27 mouse cellular contexts compared by ENCODE assay signal in the genomic region with DNA sequence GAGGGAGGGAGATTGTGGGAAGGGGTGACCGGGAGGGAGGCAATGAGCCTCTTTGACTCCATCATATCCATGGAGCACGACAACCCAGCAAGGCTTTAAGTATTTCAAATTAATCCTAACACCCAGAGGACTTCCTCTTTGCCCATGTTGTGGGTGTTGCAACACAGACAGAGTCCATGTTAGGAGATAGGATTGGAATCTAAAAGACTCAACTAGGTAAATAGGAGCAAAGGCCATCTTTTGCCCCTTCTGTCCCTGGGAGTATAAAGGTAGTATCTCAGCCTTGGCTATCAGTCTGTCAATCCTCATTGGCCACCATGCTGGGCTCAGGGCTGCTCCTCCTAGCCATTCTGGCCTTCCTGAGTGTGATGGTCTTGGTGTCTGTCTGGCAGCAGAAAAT. TPM values are rescaled to one million over a fixed set of nuclear protein-coding genes. Genes with fewer than 3 reads are reported as not detected.
A peak's percentile ranks its signal among the peaks of the same experiment; 100 is the strongest.
DNase-seq lines count a peak whose midpoint lies in the region; ATAC-seq and TF ChIP-seq lines count a peak whose summit lies in the region.
"Had no signal": no experiment of that assay in that cellular context is flagged by ENCODE, and none has a peak within 500 bp of the region (broad histone marks: within the 10 kb centered on the region; RNA-seq: fewer than 3 reads in every experiment).

A gene (plus strand): TSS at position 293 of the 400 bp plus-strand sequence.

- peak within 1 kb of the TSS; percentile 83 for H3K27ac ChIP-seq in liver, adult 2 months (replicated peaks; ENCODE audit: insufficient read depth, low read depth, low read length)
- no peak within 1 kb of the TSS for H3K27ac ChIP-seq in liver, embryonic 16.5 days (ENCODE audit: low read length)
- H3K27ac ChIP-seq in liver, embryonic 11.5 days (ENCODE audit: low read depth, low read length), result no peak within 1 kb of the TSS
- H3K27ac ChIP-seq: embryonic facial prominence, embryonic 10.5 days; embryonic facial prominence, embryonic 12.5 days; forebrain, embryonic 13.5 days; forebrain, embryonic 15.5 days had no signal

- H3K9ac ChIP-seq in liver, adult 2 months (ENCODE audit: low read depth, low read length), result peak within 1 kb of the TSS; percentile 59
- H3K9ac ChIP-seq in liver, embryonic 16.5 days (ENCODE audit: low read depth, low read length), result no peak within 1 kb of the TSS
- H3K9ac ChIP-seq in liver, embryonic 11.5 days (ENCODE audit: low read depth, low read length), result no peak within 1 kb of the TSS
- H3K9ac ChIP-seq: embryonic facial prominence, embryonic 12.5 days; forebrain, embryonic 13.5 days; forebrain, embryonic 15.5 days; forebrain, postnatal 0 days had no signal

- no peak within 1 kb of the TSS for H3K4me2 ChIP-seq in liver, embryonic 16.5 days (ENCODE audit: low read depth, low read length)
- H3K4me2 ChIP-seq in liver, embryonic 11.5 days, result no peak within 1 kb of the TSS
- H3K4me2 ChIP-seq: embryonic facial prominence, embryonic 12.5 days; forebrain, embryonic 13.5 days; forebrain, embryonic 15.5 days had no signal

- TF ChIP-seq CTCF in liver, adult 2 months (IDR thresholded peaks at IDR 0.05; ENCODE audit: low read depth, low read length), result no peak

- peak; percentile 76 for ATAC-seq in liver, embryonic 16.5 days (ENCODE audit: low read depth)
- ATAC-seq in liver, embryonic 11.5 days (replicated peaks; ENCODE audit: low FRiP score), result no peak
- ATAC-seq: activated CD4-positive, CD25-positive, alpha-beta regulatory T cell, adult 4 months; CD4-positive, CD25-positive, alpha-beta regulatory T cell, adult 4 months; forebrain, embryonic 13.5 days; forebrain, embryonic 15.5 days; forebrain, postnatal 0 days; Patski had no signal

- H3K27me3 ChIP-seq in liver, adult 2 months (ENCODE audit: control insufficient read depth, insufficient read depth, low read length), result no peaks in the 10 kb centered on the region
- H3K27me3 ChIP-seq in liver, embryonic 16.5 days (ENCODE audit: control insufficient read depth, insufficient read depth, low read depth, low read length), result no peaks in the 10 kb centered on the region
- no peaks in the 10 kb centered on the region for H3K27me3 ChIP-seq in liver, embryonic 11.5 days (replicated peaks; ENCODE audit: control insufficient read depth, insufficient read depth, low read length)
- H3K27me3 ChIP-seq: embryonic facial prominence, embryonic 12.5 days; forebrain, embryonic 13.5 days; forebrain, embryonic 15.5 days; Patski had no signal

- H3K36me3 ChIP-seq in liver, adult 2 months (ENCODE audit: control insufficient read depth, insufficient read depth, low read length), result peaks cover 29% of the 10 kb centered on the region
- H3K36me3 ChIP-seq in liver, embryonic 16.5 days (ENCODE audit: control insufficient read depth, insufficient read depth), result no peaks in the 10 kb centered on the region
- no peaks in the 10 kb centered on the region for H3K36me3 ChIP-seq in liver, embryonic 11.5 days (ENCODE audit: control insufficient read depth, insufficient read depth, low read length)
- H3K36me3 ChIP-seq: embryonic facial prominence, embryonic 10.5 days; embryonic facial prominence, embryonic 12.5 days; forebrain, embryonic 15.5 days; G1E had no signal

- H3K79me2 ChIP-seq in liver, adult 2 months (ENCODE audit: control insufficient read depth, insufficient read depth, low read length), result no peaks in the 10 kb centered on the region

- 49% methylated on average over 2 of the region's 2 CpGs for WGBS in liver, adult 2 months
- 66% methylated on average over 2 of the region's 2 CpGs for WGBS in liver, embryonic 16.5 days (ENCODE audit: insufficient replicate concordance)
- 72% methylated on average over 2 of the region's 2 CpGs for WGBS in liver, embryonic 11.5 days

- DNase-seq in adrenal gland, postnatal 14 days, result no peak
- DNase-seq in adrenal gland, adult 8-10 months, result no peak
- peak; percentile 98 for DNase-seq in liver, adult 2 months (ENCODE audit: extremely low read depth, low read depth, low spot score)
- DNase-seq in liver, result no peak
- DNase-seq in liver, embryonic 11.5 days (ENCODE audit: low spot score), result no peak
- DNase-seq in yolk sac, embryonic 10.5 days (ENCODE audit: low spot score), result peak; percentile 33
- DNase-seq in B cell, adult 2 months, result no peak
- DNase-seq: adrenal gland, postnatal 36 days; cerebellum, adult 11-12 months; cerebellum, adult 2 months; cerebellum, adult 9-10 months; cerebellum, postnatal 10 days; cerebellum, postnatal 25 days; forebrain, postnatal 0 days had no signal

- H3K9me3 ChIP-seq in liver, embryonic 16.5 days (replicated peaks; ENCODE audit: control insufficient read depth, low read length), result no peaks in the 10 kb centered on the region; the same call in 1 of the 2 replicates
- no peaks in the 10 kb centered on the region for H3K9me3 ChIP-seq in liver, embryonic 11.5 days (ENCODE audit: control insufficient read depth, low read length)
- H3K9me3 ChIP-seq: embryonic facial prominence, embryonic 10.5 days; embryonic facial prominence, embryonic 12.5 days; forebrain, embryonic 15.5 days; G1E had no signal

- H3K4me3 ChIP-seq in liver, adult 2 months (ENCODE audit: insufficient read depth, low read depth, low read length), result peak within 1 kb of the TSS; percentile 55
- no peak within 1 kb of the TSS for H3K4me3 ChIP-seq in liver, embryonic 16.5 days (ENCODE audit: low read depth, low read length)
- H3K4me3 ChIP-seq in liver, embryonic 11.5 days (ENCODE audit: low read depth, low read length), result no peak within 1 kb of the TSS
- H3K4me3 ChIP-seq: embryonic facial prominence, embryonic 10.5 days; embryonic facial prominence, embryonic 12.5 days; forebrain, embryonic 13.5 days; forebrain, embryonic 15.5 days had no signal

- peak; percentile 56; the same call in 1 of the 2 replicates for TF ChIP-seq POLR2A in liver, adult 2 months (IDR thresholded peaks at IDR 0.05; ENCODE audit: extremely low read depth, insufficient read depth, low read length)

- peaks cover 10% of the 10 kb centered on the region; the same call in 1 of the 2 replicates for H3K4me1 ChIP-seq in liver, adult 2 months (ENCODE audit: control insufficient read depth, insufficient read depth, low read length)
- no peaks in the 10 kb centered on the region for H3K4me1 ChIP-seq in liver, embryonic 16.5 days (ENCODE audit: control insufficient read depth, low read depth, low read length)
- H3K4me1 ChIP-seq in liver, embryonic 11.5 days (replicated peaks; ENCODE audit: control insufficient read depth, insufficient read depth, low read length), result no peaks in the 10 kb centered on the region
- H3K4me1 ChIP-seq: embryonic facial prominence, embryonic 10.5 days; embryonic facial prominence, embryonic 12.5 days; forebrain, embryonic 13.5 days; forebrain, embryonic 15.5 days had no signal

RNA-seq across cellular contexts. Expression of the gene that starts here (rescaled TPM):
- total RNA-seq in adrenal gland, postnatal 14 days (2021), result 5.2 and 72.8 TPM in 2 replicates
- total RNA-seq in adrenal gland, adult 8-10 months (2022), result 1 to 10 TPM in 2 of 4 experiments, under 1 TPM in 2; 0.12 to 2.1 (median 1.1) TPM
- 815 and 1,006 TPM in 2 replicates for total RNA-seq in liver, adult 2 months (2014; rRNA removed)
- 590 and 699 TPM in 2 replicates for polyA plus RNA-seq in liver, adult 2 months (2012; rRNA removed)
- 14.0 and 18.5 TPM in 2 replicates for polyA plus RNA-seq in liver, embryonic 16.5 days (2015; fragmentation: Nextera tagmentation; extraction: Ambion mirVana)
- 0.31 TPM in 1 of 2 replicates, not detected in the other for polyA plus RNA-seq in liver, embryonic 11.5 days (2014; fragmentation: Nextera tagmentation; extraction: Ambion mirVana)
- total RNA-seq: CH12.LX; forebrain, postnatal 0 days; G1E had no signal
- polyA plus RNA-seq: activated CD4-positive, CD25-positive, alpha-beta regulatory T cell, adult 4 months; CD4-positive, CD25-positive, alpha-beta regulatory T cell, adult 4 months; cerebellum, adult 2 months; cortical plate, adult 2 months; embryonic facial prominence, embryonic 10.5 days; embryonic facial prominence, embryonic 12.5 days; embryonic facial prominence, embryonic 14.5 days; forebrain, embryonic 11.5 days; forebrain, embryonic 13.5 days; forebrain, embryonic 15.5 days; forebrain, postnatal 0 days; G1E; Patski had no signal

Comparison
In these comparisons a context has a peak if more than half of its experiments do, and no peak if none do; other contexts are left out.
1. RNA of the gene that starts here (polyA plus RNA-seq): 590 to 699 TPM in liver, adult 2 months; 14.0 to 18.5 TPM in liver, embryonic 16.5 days and 0.31 TPM in liver, embryonic 11.5 days; every median in the first group is over 10 times any median in the second.
2. DNase-seq: peak in liver, adult 2 months (single experiment) and yolk sac, embryonic 10.5 days (single experiment); none in adrenal gland, postnatal 14 days (single experiment), adrenal gland, adult 8-10 months (single experiment), liver (single experiment), liver, embryonic 11.5 days (single experiment) and B cell, adult 2 months (0 of 2).